Mouse (Mus musculus): ENCODE data around the gene Slc1a5.

DNA sequence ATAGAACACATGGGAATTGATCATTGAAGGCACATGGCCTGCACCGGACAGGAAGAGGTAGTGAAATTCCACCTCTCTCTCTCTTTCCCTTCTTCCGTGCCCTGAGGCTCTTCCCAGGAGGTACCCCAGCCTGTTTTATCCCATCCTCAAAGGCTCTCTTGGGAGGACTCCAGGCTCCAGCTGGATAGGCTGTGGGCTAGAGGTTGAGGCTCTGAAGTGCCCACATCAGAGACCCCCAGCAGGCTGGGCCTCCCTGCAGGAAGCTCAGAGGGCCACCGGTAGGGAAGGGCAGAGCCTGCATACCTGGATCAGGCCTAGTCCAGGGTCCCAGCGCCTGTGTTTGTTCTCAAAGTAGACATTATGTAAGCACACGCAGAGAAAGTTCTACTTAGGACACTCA, 19.5 kb upstream of the Slc1a5 start:
- TF ChIP-seq CTCF (IDR thresholded peaks at IDR 0.05; ENCODE audit: low read depth, low read length) (no peak), POLR2A (IDR thresholded peaks at IDR 0.05; ENCODE audit: insufficient read depth, low read length) (no peak)
